Mouse (Mus musculus) megakaryocyte, embryonic 14.5 days (primary cell): ENCODE measurements around the gene B3gntl1.

ENCODE experiments used
- FLI1 ChIP-seq: IDR thresholded peaks from 2 replicates; pipeline ENCODE4 v1.6.1; 2012; ENCODE audit warnings: low read length, inconsistent platforms, mixed read lengths
- GATA1 ChIP-seq: IDR thresholded peaks from 3 replicates; pipeline ENCODE4 v1.6.1; 2012; ENCODE audit warnings: mixed read lengths, low read length, inconsistent platforms, borderline replicate concordance

DNA sequence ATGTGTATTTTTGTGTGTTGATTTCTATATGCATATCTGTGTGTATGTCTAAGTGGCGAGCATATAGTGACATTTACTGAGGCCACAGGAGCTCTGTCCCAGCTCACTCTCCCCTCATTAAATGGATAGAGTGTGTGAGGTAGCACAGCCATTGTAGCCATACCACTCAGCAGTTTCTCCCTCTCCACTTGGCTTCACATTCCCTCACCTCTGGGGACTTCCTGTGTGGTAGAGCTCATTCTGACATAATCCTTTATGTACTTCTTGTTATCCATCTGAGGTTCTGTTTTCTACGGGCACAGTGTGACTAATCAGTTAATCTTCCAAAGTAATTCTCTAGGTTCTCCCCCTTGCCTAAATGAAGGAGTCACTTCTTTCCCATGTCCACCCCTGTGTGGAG is 49.5 kb upstream of the B3gntl1 start:
- no peak for TF ChIP-seq FLI1
- TF ChIP-seq GATA1 = no peak
